Mouse (Mus musculus) gastrocnemius, adult 8-10 months (tissue): ENCODE data around the gene Lipa. TPM values are rescaled to one million over a fixed set of nuclear protein-coding genes. Genes with fewer than 3 reads are reported as not detected.

ENCODE experiments used
- DNase-seq, 2 experiments: peaks; one replicate each; pipeline ENCODE4 v3.0.0; 2022; ENCODE audit warnings: low spot score in 2 of 2
- total RNA-seq, 4 experiments: library from RNA; stranded (reverse); gene quantifications; 2 replicates each; pipeline ENCODE4 v1.2.4; 2022

Gene Lipa
- total RNA-seq, 4 experiments from 2014 or later, result 3.6 to 5.5 (median 4.9) TPM

DNA sequence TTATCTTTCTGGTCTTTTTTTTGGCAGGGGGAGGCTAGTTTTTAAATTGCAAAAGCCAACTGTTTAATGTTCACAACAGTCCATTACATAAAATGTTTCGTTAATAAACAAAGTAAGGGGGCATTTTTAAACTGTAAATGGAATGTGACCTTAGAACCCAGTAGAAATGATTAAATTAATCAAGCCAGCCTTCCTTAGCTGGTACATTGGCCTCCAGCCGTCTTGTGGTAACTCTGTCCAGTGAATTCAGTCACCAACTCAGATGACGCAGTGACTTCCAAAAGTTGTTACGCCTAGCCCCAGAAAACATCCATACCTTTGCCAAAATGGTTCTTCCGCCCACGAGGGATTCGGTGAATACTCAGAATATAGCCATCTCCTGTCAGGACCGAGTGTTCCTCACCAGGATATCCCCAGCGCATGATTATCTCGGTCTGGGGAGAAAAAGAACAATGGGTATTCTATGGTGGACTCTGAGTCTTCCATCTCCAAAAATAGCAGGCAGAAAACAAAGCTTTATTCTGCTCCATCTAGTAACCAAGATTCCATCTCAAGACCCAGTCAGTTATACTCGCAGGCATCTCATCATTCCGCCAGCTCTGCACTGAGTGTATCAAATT lies 4.1 kb downstream of the Lipa start:
- DNase-seq, result no peak

DNA sequence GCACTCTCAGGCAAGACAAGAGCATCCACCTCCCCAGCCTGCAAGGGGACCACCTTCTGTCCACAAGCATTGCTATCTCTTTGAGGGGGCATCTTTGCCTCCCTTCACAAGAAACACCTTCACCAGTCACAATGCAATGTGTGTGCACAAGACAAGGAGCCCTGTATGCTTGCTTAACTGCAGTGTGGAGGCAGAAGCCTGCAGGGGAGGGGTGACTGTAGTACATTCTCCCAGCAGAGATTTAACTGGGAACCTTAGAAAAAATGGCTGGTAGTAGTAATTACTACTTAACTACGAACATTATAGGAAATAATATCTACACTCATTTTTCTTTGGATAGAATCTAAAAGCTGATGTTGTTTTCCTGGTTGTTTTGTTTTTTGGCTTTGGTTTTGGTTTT lies 5.3 kb downstream of the Lipa start:
- DNase-seq, result no peak

DNA sequence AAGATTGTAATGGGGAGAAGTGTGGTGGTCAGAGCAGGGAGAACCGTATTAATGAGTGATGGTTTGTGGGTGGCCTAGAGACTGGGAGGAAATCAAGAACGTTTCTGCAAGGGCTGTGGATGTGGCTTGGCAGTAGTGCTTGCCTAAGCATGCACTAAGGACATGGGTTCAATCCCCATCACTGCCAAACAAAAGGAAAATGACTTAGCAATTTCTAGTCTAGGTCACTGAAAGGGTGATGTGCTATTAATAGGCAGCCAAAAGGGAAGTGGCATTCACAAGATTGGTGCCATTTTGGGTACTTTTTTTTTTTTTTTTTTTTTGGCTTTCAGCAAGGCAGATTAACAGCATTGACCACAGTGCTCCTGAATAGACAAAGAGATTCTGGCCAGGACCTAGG lies 5.9 kb downstream of the Lipa start:
- no peak for DNase-seq

DNA sequence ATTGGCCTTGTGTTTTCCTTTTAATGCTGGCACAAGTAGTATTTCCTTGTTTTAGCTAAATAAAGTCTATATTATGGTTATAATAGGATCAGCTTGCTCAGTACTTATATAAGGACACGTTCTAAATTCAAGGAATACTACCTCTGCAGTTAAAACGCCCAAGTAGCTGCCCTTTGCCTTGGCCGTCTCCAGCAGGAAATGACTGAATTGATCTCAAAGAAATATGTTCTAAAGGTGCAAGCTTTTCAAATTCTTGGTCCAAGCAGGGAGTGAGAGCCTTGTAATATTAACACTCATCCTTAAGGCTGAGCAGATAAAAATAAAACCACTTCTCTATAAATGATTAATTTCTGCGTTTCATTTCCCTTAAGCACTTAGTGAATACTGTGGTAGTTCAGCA lies 7.2 kb downstream of the Lipa start:
- no peak for DNase-seq

DNA sequence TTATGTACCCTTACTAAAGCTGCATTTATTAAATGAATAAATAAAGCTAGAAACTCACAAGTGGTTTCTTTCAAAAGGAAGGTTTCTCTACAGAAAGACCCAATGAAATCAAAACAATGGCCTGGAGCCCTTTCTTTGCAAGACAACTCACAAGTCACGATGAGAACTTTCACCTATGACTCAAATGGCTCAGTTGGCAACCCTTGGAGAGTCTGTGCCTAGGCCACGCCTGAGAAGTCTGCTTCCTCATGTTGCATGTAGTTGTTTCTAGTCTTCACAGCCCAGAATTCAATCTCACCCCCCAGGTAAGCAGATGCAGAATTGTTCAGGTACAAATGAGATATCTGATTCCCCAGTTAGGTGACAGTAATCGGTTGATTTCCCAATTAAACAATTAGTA lies 7.6 kb downstream of the Lipa start:
- no peak for DNase-seq

DNA sequence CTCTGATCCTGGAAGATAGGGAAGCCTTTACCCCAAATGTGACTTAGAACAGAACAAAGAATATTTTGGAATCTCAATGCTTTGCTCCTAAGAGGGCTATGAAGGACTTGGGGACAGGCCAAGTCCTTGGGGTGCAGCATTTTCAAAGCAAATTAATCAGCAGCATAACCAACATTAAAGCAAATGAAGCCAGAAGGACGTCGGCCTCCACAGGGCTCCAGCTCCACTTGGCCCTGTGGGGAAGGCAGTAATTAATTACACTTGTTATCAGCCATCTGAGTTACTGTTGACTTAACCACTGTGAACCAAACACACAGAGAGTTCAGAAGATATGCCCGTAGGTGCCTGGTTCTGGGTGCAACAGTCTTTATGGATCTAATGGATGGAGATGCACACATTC lies 8.5 kb downstream of the Lipa start:
- no peak for DNase-seq

DNA sequence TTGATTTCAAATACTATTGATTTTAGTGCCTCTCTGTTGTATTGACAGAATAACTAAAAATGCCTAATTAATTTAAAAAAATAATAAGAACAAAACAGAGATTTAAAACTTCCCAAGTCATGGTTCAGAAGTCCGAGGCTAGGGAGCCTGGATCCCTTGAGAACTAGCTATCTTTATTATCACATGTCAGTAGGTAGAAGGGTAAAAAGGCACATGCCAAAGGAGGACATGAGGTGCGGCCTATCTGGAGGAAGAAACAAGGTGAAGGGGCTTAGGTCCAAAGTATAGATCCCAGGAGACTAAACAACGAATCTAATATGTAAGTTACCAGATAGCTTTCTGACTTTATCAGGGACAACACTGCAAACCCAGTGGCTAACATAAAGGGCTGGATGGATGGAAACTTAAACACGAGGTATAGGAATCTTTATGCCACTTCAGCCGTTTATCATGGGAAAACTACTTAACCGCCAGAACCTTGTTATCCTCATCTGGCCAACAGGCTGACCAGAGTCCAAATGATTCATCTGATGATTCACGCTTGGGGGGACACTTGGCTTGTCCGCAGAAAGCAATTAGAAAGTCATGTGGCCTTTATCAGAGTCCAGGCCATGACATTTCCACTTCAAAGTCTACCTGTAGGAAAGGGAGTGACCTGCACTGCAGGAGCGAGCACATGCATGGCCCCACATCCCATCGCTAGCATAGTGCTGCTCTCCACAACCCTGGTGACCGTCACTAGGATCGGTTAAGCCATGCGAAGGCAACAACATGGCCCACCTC lies 9.3 kb downstream of the Lipa start:
- DNase-seq, result no peak

DNA sequence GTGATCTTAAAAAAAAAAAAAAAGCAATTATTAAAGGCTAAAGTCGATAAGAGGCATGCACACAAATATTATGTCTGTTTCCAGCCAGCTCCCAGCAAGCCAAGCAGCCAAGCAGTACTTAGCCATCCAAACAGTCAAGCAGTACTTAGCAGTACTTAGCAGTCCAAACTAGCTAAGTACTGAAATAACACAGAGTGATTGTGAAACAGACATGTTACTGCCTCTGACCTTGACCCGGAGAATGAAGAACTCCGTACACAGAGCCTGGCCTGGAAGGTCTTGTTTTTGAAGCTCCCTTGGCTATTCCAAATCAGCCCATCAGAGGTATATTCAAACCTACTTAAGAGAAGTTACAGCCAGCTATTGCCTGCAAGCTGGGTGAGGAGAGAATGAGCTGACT lies 10.1 kb downstream of the Lipa start:
- DNase-seq, result no peak

DNA sequence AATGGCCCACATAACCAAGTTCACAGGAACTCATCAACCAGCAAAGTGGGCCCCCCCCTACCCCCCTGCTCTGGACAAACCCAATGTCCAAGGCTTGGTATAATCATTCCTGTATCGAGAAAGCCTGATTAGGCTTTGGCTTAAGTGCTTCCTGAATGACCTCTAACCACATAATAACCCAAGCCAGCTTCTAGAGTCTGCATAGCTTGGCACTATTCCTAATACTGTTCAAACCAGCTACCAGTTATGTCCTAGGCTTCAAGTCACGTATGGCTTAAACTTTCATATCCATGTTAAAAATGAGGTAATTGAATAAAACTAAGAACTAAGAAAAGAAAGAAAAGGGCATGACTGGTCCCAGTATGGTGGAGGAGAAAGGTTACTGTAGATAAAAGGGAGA lies 10.9 kb downstream of the Lipa start:
- no peak for DNase-seq

DNA sequence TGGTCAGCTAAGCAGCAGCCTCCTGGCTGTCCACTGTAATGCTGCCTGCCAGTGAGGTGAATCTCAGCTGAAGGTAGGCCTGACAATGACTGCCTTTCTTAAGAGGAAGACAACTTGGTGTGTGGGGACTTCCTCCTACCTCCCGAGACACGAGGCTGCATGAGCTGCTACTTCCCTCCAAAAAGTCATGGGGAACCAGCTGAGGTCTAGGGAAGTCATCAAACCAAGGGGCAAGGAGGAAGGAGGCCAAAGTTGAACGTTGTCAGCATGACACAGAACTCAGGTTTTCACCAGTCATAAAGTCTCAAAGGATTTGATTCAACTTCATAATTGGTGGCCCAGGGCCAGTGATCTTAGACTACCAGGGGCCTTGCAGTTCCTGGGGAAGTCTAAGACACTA lies 11.6 kb downstream of the Lipa start:
- no peak for DNase-seq

DNA sequence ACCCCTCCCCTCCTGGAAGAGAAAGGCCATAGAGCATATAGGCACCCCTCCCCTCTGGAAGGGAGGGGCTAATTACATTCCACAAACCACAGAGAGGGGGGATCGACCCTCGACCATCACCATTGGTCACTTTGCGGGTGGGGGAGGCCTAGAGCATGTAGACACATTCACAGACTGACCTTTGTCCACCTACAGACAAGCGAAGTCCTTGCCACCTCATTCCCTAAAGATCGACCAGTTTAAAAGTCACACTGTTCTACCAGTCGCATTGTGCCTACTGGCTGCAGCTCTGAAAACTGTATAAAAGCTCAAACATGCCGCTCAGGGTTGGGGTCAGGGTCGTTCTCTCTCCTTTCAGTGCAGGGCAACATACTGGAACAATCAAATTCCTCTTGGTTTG lies 15.7 kb downstream of the Lipa start:
- DNase-seq, result no peak

DNA sequence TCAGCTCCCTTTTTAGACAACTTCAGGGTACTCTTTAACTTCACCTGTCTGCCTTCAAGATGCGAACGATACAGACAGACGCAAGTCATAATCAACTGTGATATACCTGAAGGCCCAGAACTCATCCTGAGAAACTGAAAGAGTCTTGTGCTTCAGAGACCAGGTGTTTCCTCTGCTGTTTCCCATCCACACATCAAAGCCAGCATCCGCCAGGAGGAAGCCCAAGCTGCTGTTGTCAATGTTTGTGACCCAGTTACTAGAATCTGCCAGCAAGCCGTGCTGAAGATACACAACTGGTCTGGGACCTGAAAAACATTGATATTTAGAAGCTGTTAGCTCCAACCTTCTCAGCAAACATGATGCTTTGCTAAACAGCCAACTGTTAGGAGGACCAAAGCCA lies 16.6 kb downstream of the Lipa start:
- no peak for DNase-seq

DNA sequence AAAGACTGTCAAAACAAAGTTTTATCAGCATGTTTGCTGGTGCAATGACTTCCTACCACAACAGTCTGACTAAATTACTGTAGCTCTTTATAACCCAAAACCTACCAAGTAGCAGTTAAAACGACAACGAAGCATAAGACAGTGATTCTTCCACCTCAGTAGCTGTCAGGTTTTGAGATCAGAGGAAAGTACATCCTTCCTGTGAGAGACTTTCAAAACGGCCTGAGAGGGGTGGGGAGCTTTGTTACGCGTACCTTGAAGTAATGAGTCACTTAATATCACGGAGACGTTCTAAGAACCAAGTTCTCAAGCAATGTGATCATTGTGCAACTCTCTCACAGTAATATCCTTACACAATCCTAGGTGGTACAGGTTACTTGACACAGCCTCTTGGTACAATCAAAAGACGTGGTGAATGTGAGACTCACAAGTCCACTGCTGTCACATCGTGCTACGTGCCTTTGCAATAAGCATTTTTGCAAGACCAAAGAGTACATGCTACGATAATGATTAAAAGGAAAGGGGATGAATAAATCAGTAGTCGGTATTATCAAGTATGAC lies 22.0 kb downstream of the Lipa start:
- no peak for DNase-seq

DNA sequence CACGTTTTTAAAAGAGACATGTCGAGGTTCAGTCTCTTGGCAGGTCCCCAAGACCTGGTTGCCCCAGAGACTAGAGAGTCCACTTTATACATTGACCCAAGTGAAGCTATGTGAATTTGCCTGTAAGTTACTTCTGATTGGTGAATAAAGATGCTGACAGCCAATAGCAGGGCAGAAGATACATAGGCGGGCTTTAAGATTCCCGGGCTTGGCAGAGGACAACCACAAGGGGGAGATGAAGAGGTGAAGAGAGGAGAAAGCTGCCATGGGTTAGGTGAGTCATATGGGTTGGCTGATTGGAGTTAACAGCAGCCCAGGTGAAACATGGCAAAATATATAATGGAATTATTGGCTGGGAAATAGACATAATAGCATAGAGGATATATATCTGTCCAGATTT lies 26.5 kb downstream of the Lipa start:
- DNase-seq, result peak in 1 of 2 experiments; percentile 31

DNA sequence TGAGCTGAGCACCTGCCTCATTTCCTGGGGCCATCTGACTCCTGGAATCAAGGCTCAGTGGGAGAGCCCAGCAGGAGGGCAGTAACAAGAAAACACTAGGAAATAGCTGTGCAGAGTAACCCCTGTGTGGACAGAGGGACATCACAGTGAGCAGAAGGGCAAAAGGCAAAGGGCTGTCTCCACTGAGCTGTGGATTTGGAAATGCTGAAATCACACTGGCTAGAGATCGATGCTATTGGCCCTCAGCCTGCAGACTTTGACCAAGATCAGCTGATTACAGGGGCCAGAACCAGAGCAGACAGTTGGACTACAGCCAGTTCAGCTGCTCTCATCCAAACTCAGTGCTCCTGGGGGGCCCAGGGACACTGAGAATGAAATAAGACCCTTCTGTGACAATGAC lies 30.9 kb downstream of the Lipa start:
- DNase-seq, result no peak

DNA sequence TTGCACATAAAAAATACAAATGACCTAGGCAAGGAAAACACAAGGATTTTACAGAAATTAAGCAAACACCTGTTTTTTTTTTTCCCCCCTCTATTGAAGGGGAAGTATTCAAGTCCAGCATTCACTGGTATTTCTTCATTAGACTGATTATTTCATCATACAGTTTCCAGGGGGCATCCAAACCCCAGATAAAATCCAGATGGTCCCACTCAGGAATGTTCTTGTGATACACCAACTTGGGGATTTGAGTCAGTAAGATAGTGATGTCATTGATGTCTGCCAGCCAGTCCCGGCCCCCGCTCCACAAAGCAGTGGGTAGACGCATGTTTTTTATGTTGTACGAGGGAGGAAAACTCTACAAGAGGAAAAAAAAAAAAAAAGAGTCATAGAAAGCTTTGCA lies 33.4 kb downstream of the Lipa start:
- no peak for DNase-seq

DNA sequence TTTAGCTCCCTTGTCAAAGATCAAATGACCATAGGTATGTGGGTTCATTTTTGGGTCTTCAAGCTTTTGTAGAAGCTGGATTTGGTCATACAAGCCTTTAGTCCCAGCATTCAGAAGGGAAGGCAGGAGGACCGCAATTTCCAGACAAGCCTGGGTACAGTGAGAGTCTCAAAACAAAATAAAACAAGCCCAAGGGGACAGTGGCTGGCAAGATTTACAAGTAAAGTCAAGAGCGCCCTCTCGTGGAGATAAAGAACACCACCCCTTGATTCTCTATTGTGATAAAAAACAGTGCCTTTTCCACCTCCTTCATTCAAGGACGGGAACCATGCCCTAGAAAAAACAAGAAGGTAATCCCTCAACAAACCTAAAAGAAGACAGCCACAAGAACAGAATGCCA lies 43.7 kb downstream of the Lipa start:
- no peak for DNase-seq

DNA sequence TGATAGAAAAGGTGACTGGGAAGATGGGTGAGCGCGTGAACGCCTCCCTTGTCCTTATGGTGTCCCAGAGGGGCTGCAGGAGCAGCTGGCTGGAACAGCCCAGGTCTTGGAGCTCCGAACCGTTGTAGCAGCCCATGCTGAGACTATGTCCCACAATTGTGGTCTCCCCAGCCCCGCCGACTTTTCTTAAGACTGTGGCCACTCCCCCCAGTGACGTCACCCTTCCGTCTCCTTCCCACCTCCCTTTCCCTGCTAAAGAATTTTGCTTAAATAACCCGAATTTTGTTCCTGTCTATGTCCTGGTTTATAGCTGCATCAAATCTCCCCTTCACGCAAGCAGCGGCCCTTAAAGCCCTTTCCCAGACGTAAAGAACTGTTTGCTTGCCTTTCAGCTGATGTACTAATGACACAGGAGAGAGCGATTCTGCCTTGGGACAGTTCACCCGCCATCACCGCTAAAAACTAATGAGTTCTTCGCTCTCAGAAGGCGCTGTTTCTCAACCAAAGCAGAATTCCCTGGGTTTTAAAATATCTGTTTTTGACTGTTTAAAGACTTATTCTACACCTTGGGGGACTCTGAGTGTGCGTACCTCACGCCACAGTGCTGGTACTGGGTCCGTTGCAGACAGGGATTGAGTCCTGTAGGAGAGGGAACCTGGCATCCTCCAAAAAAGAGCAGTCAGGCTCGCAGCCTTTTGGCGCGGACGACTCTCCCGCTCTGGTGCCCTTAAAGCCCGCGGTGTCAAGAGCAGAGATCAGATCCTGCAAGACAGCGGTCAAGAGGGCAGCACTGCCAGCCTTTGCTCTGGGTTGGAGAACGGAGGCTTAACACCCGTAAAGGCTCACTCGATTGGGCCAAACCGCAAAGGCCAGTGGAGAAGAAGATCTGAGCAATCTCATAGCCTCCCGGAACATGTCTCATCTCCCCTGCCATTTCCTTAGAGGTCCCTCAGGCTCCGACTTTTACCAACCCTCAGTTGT lies 52.0 kb downstream of the Lipa start, which contains the start of gene Ch25h:
Gene Ch25h, minus strand, starts transcription at position 174 of the 981 bp plus-strand sequence.
- DNase-seq, result peak in 1 of 2 experiments; percentile 10

DNA sequence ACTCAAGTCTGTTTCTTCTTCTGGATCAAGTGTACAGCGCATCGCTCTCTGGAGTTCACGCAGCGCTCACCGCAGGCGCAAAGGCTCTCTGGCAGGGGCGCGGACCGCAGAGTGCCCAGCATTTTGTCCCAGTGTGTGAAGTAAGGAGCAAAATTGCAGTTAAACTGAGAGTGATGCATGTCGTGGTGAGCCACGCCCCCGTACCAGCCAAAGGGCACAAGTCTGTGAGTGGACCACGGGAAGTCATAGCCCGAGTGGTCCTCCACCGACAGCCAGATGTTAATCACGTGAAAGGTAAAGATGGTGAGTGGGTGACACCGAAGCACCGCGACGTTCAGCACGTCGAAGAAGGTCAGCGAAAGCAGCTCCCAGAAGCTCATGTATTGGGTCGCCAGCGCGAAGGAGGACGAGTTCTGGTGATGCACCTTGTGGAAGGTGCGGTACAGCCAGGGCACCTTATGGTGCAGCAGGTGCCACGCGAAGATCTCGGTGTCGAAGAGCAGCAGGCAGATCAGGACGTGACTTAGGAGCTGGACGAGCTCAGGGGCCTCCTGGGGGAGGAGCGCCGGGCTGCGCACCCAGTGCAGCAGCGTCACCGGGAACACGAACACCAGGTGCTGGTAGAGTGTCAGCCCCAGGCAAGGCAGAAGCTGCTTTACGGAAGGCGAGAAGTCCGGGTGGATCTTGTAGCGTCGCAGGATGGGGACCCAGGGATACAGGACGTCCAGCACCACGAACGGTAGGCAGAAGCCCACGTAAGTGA lies 52.9 kb downstream of the Lipa start:
- no peak for DNase-seq

DNA sequence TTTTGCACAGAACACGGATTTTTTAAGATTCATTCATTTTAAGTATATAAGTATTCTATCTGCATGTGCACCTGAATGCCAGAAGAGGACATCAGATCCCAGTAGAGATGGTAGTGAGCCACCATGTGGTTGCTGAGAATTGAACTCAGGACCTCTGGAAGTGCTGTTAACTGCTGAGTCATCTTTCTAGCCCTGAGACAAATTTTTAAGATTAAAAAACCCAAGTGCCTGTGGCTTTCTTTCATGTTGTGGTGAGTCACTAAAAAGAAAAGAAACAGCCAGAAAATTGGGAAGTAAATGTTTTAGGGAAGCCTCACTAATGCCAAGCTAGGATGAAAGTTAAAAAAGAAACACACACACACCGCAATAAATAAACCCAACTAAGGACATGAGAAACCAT lies 55.6 kb downstream of the Lipa start:
- DNase-seq, result no peak

DNA sequence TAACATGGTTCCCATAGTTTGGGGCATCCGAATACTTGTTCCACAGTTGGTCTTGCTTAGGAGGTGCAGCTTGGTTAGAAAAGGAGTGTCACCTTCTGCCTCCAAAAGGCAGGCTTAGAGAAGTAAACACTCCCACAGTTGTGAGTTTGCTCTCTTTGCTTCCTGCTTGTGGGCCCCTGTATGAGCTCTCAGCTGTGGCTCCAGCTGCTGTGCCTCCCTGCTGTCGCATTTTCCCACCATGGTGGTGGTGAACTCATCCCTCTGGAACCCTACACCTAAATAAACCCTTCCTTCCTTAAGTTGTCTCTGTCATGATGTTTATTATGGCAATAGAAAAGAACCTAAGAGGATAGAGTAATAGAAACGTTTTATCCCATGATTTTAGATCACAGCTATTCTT lies 58.5 kb downstream of the Lipa start:
- no peak for DNase-seq
